Mouse (Mus musculus) lung, adult 2 months (tissue): ENCODE data around the gene Polr2f.

Experiments used
- CTCF ChIP-seq: fragments of 200-500 bp; IDR thresholded peaks from 2 replicates; pipeline ENCODE4 v1.5.1; 2011; ENCODE audit warnings: mild to moderate bottlenecking, low read length, control low read depth; ENCODE audit not compliant: insufficient read depth
- POLR2A ChIP-seq: fragments of 200-500 bp; IDR thresholded peaks from 2 replicates; pipeline ENCODE4 v1.6.1; 2011; ENCODE audit warnings: low read depth, mild to moderate bottlenecking, control low read depth, low read length, borderline replicate concordance; ENCODE audit errors: extremely low read depth

DNA sequence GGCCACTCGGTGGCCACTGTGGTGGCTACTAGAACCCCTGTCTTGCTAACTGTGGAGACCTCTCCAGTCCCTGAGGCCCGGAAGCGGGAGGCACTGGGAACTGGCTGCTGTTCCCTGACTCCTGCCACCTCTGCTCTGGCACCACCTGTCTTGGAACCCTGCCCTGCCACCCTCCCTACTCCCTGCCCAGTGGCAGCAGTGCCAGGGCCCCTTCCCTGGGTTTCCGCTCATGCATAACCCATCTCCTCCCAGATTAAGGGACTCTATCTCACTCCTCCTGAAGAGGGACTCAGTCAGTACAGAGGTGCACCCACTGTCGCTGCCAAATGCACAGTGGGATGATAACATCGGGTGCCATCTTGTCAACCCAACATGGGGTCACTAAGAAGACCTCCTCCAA lies 51.6 kb downstream of the Polr2f start:
- TF ChIP-seq CTCF: no peak
- no peak for TF ChIP-seq POLR2A
